Mouse (Mus musculus): ENCODE data around the gene Muc1. TPM values are rescaled to one million over a fixed set of nuclear protein-coding genes. Genes with fewer than 3 reads are reported as not detected.
"Not testable (repeated sequence)": the region's sequence is repeated elsewhere in the genome, so short reads cannot be mapped to it uniquely, and the experiment has no call there.

Gene Muc1
- polyA plus RNA-seq, 1 experiment from 2014 or later: 1.2 TPM

DNA sequence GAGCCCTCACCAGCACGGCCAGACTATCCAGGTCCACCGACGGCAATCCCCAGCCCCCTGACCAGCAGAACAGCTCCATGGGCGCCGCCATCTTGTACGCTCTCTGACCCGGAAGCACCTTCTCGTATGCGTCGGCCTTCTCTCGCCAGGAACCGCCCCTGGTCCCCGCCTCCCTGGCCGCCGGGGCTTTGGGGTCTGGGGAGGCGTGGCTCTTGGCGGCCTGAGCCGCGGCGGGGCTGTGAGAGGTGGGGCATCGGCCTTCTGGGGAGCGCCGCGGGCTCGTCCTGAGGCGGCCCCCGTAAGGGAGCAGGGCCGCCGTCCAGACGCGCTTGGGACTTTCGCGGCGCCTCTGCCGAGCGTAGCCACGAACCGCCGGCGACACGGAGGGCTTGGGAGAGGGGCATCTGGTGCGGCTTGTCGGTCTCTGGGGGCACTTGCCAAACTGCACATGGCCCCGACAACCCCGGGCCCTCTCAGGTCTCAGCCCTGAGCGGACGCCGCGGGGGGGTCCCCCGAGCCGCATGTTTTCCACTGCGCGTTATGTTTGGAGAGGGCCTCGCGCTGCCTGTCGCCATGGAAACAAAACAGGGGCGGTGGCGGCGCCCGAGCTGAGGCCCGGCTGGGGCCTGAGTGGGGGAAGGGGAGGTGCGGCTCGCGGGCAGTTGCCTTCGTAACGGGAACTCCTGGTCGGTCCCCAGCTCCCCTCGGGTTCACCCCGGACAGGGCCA is 14.9 kb upstream of the Muc1 start:
- under 1% methylated on average over 69 of the region's 69 CpGs for WGBS
- Histone ChIP-seq H3K4me2 (peak overlapping the region; percentile 88), H3K4me3 (peak overlapping the region; percentile 61), H3K27me3 (no peaks in the 10 kb centered on the region), H3K27ac (replicated peaks) (peak overlapping the region; percentile 95), H3K9me3 (no peaks in the 10 kb centered on the region), H3K9ac (peak overlapping the region; percentile 75), H3K4me1 (replicated peaks) (peaks cover 47% of the 10 kb centered on the region), H3K36me3 (peaks cover 12% of the 10 kb centered on the region; the same call in 1 of the 2 replicates)
- ATAC-seq (ENCODE audit: low FRiP score, low read depth): peak; percentile 90

- Histone ChIP-seq H3K9ac (peak within 1 kb of the TSS; percentile 75), H3K4me2 (peak within 1 kb of the TSS; percentile 88), H3K9me3 (no peaks in the 10 kb centered on the region), H3K27me3 (no peaks in the 10 kb centered on the region), H3K36me3 (peaks cover 5% of the 10 kb centered on the region; the same call in 1 of the 2 replicates), H3K4me1 (replicated peaks) (peaks cover 47% of the 10 kb centered on the region), H3K27ac (replicated peaks) (peak within 1 kb of the TSS; percentile 95), H3K4me3 (peak within 1 kb of the TSS; percentile 61)
- under 1% methylated on average over 19 of the region's 19 CpGs for WGBS
- ATAC-seq (ENCODE audit: low FRiP score, low read depth): 0 out of 2 replicates have a peak, but pooled peaks have one; percentile 12
Measured at GRCm38 (mm10) chr3:89214681-89215411, 14.0 kb upstream of the Muc1 start, which contains the start of gene Thbs3. Thbs3 (plus strand) TSS chr3:89215180.

DNA sequence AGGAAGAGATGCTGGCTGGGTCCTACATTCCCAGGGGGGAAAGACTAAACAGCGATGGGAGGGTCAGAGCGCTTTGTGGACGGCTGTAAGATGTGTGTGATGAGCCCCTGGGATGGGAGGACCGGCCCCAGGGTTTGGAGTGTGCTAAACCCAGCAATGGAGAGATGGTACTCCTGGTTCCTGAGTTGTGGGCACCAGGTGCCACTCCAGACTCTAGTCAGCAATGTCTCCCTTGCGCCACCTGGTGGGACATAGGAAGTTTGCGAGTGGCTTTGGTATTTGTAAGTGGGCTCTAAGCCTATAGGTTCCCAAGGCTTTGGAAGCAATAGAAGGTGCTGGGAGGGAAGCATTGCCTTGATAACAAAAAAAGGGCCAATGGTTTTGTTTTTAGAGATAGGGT is 13.0 kb upstream of the Muc1 start:
- ATAC-seq (ENCODE audit: low FRiP score, low read depth): peak; percentile 36

GRCm38 (mm10) chr3:89216407-89216806 is 12.4 kb upstream of the Muc1 start:
- not testable (repeated sequence) for ATAC-seq (ENCODE audit: low FRiP score, low read depth); H3K4me3 ChIP-seq; H3K9ac ChIP-seq; H3K36me3 ChIP-seq; H3K9me3 ChIP-seq; H3K27me3 ChIP-seq
- WGBS: 67% methylated on average over 7 of the region's 7 CpGs
- Histone ChIP-seq H3K27ac (replicated peaks) (0 out of 2 replicates have a peak overlapping the region, but pooled peaks have one; percentile 25), H3K4me2 (peak overlapping the region; percentile 88), H3K4me1 (replicated peaks) (peaks cover 45% of the 10 kb centered on the region)

More for the DNA sequence above, 13.0 kb upstream of the Muc1 start:
- Histone ChIP-seq H3K9ac (no peak overlapping the region), H3K4me2 (peak overlapping the region; percentile 88), H3K4me1 (replicated peaks) (peaks cover 49% of the 10 kb centered on the region), H3K27ac (replicated peaks) (peak overlapping the region; percentile 95), H3K27me3 (no peaks in the 10 kb centered on the region), H3K4me3 (peak overlapping the region; percentile 61), H3K36me3 (no peaks in the 10 kb centered on the region), H3K9me3 (no peaks in the 10 kb centered on the region)
- WGBS: 0% methylated on average over 6 of the region's 6 CpGs

DNA sequence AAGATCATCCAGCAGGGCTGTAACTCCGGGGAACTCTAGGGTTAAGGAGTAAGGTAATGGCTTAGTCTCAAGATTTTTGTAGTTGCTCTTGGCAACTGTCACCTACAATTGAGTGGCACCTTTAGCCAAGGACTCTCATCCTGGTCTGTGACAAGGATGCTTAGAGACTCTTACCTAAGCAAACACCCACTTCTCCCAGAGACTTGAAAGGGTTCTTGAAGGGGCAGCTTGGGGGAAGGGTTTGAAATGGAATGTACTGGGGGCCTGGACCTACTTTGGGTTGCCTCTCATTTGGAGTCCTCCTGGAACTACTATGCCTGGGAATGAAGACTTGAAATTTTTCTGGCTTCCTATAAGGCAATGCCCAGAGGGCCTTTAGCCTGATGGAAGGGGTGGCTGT is 10.6 kb upstream of the Muc1 start:
- no peak overlapping the region for H3K27ac ChIP-seq (replicated peaks)
- WGBS: 83% methylated on average over 1 of the region's 1 CpGs

DNA sequence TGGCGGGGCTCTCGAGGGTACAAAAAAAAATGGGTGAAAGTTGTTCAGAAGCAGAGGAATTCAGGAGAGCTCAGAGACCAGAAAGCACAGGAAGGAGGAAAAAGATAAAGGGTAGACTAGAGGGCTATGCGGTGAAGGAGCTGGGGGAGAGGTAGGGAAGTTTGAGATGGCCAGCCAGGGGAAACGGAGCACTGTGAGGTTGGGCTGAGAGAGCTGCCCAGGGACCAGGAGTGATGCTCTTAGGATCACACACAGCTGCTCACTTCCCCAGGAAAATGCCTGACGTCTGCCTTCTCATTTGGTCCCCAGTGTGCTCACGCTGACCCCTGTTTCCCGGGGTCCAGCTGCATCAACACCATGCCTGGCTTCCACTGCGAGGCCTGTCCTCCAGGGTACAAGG is 9.3 kb upstream of the Muc1 start:
- Histone ChIP-seq H3K4me1 (replicated peaks) (peaks cover 34% of the 10 kb centered on the region), H3K4me3 (no peak overlapping the region), H3K27ac (replicated peaks) (0 out of 2 replicates have a peak overlapping the region, but pooled peaks have one; percentile 4)

More for the DNA sequence above, 10.6 kb upstream of the Muc1 start:
- no peaks in the 10 kb centered on the region for H3K36me3 ChIP-seq
- H3K27me3 ChIP-seq: no peaks in the 10 kb centered on the region
- no peak overlapping the region for H3K9ac ChIP-seq
- H3K4me2 ChIP-seq: no peak overlapping the region
- H3K4me3 ChIP-seq: no peak overlapping the region
- no peak for ATAC-seq (ENCODE audit: low FRiP score, low read depth)
- H3K9me3 ChIP-seq: no peaks in the 10 kb centered on the region
- H3K4me1 ChIP-seq (replicated peaks): peaks cover 27% of the 10 kb centered on the region

GRCm38 (mm10) chr3:89221167-89221566 is 7.7 kb upstream of the Muc1 start:
- Histone ChIP-seq H3K27ac (replicated peaks) (no peak overlapping the region), H3K9ac (no peak overlapping the region), H3K4me3 (no peak overlapping the region), H3K4me1 (replicated peaks) (peaks cover 34% of the 10 kb centered on the region), H3K9me3 (no peaks in the 10 kb centered on the region), H3K27me3 (no peaks in the 10 kb centered on the region), H3K36me3 (no peaks in the 10 kb centered on the region), H3K4me2 (no peak overlapping the region)
- WGBS: 58% methylated on average over 5 of the region's 5 CpGs
- no peak for ATAC-seq (ENCODE audit: low FRiP score, low read depth)

More for the DNA sequence above, 9.3 kb upstream of the Muc1 start:
- ATAC-seq (ENCODE audit: low FRiP score, low read depth): no peak
- H3K27me3 ChIP-seq: no peaks in the 10 kb centered on the region
- 41% methylated on average over 8 of the region's 8 CpGs for WGBS
- no peak overlapping the region for H3K9ac ChIP-seq
- H3K9me3 ChIP-seq: no peaks in the 10 kb centered on the region
- H3K36me3 ChIP-seq: no peaks in the 10 kb centered on the region
- no peak overlapping the region for H3K4me2 ChIP-seq

DNA sequence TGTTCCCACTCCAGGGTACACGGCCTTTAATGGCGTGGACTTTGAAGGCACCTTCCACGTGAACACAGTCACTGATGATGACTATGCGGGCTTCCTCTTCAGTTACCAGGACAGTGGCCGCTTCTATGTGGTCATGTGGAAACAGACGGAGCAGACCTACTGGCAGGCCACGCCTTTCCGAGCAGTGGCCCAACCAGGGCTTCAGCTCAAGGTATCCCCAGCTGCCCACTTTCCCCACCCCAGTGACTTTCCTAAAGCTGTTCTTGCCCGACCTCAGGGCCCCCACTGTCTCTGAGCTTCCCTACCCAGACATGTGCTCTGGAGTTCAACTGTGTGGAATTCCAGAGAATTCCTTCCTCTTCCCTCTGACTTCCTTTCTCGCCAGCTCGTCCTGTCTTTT is 4.1 kb upstream of the Muc1 start:
- H3K4me3 ChIP-seq: peak overlapping the region; percentile 41
- WGBS: 28% methylated on average over 11 of the region's 11 CpGs
- H3K27me3 ChIP-seq: no peaks in the 10 kb centered on the region
- peak overlapping the region; percentile 31 for H3K9ac ChIP-seq
- H3K9me3 ChIP-seq: no peaks in the 10 kb centered on the region
- no peaks in the 10 kb centered on the region for H3K36me3 ChIP-seq
- peak overlapping the region; percentile 67 for H3K4me2 ChIP-seq
- peak overlapping the region; percentile 84 for H3K27ac ChIP-seq (replicated peaks)
- peaks cover 58% of the 10 kb centered on the region for H3K4me1 ChIP-seq (replicated peaks)
- no peak for ATAC-seq (ENCODE audit: low FRiP score, low read depth)

DNA sequence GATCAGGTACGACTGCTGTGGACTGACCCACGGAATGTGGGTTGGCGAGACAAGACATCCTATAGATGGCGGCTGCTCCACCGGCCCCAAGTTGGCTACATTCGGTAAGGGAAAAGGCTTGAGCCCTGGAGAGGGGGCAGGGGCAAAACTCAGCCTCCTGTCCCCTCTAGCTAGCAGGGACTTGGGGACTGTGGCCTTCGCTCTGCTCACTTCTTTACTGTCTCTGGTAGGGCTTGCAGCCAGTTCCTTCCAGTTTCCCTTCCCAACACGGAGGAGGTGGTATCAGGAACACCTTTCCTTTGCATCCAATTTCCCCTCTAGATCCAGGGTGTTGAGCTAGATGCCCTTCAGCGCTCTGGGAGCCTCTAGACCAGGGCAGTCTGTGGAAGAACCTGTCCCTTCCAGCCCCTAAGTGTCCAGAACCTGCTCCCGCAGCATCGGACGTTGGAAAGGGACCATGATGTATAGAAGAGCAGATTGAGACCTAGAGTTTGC is 3.5 kb upstream of the Muc1 start:
- H3K36me3 ChIP-seq: no peaks in the 10 kb centered on the region
- peak overlapping the region; percentile 67 for H3K4me2 ChIP-seq
- no peak for ATAC-seq (ENCODE audit: low FRiP score, low read depth)

GRCm38 (mm10) chr3:89225918-89226317 is 2.9 kb upstream of the Muc1 start:
- Histone ChIP-seq H3K4me3 (peak overlapping the region; percentile 41), H3K4me2 (peak overlapping the region; percentile 67), H3K27me3 (no peaks in the 10 kb centered on the region), H3K9ac (peak overlapping the region; percentile 46), H3K9me3 (no peaks in the 10 kb centered on the region), H3K4me1 (replicated peaks) (peaks cover 56% of the 10 kb centered on the region), H3K27ac (replicated peaks) (peak overlapping the region; percentile 84), H3K36me3 (no peaks in the 10 kb centered on the region)
- peak; percentile 65 for ATAC-seq (ENCODE audit: low FRiP score, low read depth)
- 5% methylated on average over 4 of the region's 4 CpGs for WGBS

More for the DNA sequence above, 3.5 kb upstream of the Muc1 start:
- H3K4me1 ChIP-seq (replicated peaks): peaks cover 56% of the 10 kb centered on the region
- peak overlapping the region; percentile 84 for H3K27ac ChIP-seq (replicated peaks)
- peak overlapping the region; percentile 31 for H3K9ac ChIP-seq
- H3K9me3 ChIP-seq: no peaks in the 10 kb centered on the region
- peak overlapping the region; percentile 41 for H3K4me3 ChIP-seq
- 22% methylated on average over 12 of the region's 12 CpGs for WGBS
- no peaks in the 10 kb centered on the region for H3K27me3 ChIP-seq

DNA sequence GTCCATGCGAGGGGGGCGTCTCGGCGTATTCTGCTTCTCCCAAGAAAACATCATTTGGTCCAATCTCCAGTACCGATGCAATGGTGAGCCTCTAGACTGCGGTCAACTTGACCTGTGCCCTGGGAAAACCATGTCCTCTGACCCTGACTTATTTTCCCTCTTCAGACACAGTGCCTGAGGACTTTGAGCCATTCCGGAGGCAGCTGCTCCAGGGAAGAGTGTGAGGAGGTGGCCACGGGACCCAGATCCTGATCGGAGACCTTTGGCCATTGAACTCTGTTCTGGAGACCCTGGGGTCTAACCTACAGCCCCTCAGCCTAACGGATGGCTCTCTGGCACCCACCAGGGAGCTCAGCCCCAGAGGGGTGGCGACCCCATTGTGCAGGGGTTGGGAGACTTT is 2.5 kb upstream of the Muc1 start:
- WGBS: 9% methylated on average over 11 of the region's 11 CpGs
- H3K27ac ChIP-seq (replicated peaks): peak overlapping the region; percentile 84
- peak overlapping the region; percentile 46 for H3K9ac ChIP-seq
- no peaks in the 10 kb centered on the region for H3K27me3 ChIP-seq
- H3K4me3 ChIP-seq: peak overlapping the region; percentile 41
- H3K4me2 ChIP-seq: peak overlapping the region; percentile 67
- H3K9me3 ChIP-seq: no peaks in the 10 kb centered on the region
- no peaks in the 10 kb centered on the region for H3K36me3 ChIP-seq
- H3K4me1 ChIP-seq (replicated peaks): peaks cover 56% of the 10 kb centered on the region
- ATAC-seq (ENCODE audit: low FRiP score, low read depth): no peak

GRCm38 (mm10) chr3:89226900-89227299 is 2.0 kb upstream of the Muc1 start, which contains the start of gene Mtx1:
Mtx1 (minus strand) TSS chr3:89227088.
- WGBS: 2% methylated on average over 21 of the region's 21 CpGs

More at GRCm38 (mm10) chr3:89226900-89227299, 2.0 kb upstream of the Muc1 start, which contains the start of gene Mtx1:
- Histone ChIP-seq H3K9ac (peak within 1 kb of the TSS; percentile 46), H3K4me3 (peak within 1 kb of the TSS; percentile 41), H3K4me2 (peak within 1 kb of the TSS; percentile 67), H3K27ac (replicated peaks) (peak within 1 kb of the TSS; percentile 84), H3K9me3 (no peaks in the 10 kb centered on the region), H3K27me3 (no peaks in the 10 kb centered on the region), H3K4me1 (replicated peaks) (peaks cover 56% of the 10 kb centered on the region), H3K36me3 (no peaks in the 10 kb centered on the region)
- no peak for ATAC-seq (ENCODE audit: low FRiP score, low read depth)

Measured in hindbrain, embryonic 15.5 days (tissue).